Mouse (Mus musculus) limb, embryonic 12.5 days (tissue): Measurements from ENCODE around the gene Tedc1. TPM values are rescaled to one million over a fixed set of nuclear protein-coding genes. Genes with fewer than 3 reads are reported as not detected.

Experiments
- ATAC-seq: fragments of 200-750 bp; cut with Nextera tagmentation; 2 replicates; pipeline ENCODE4 v1.8.0; 2017; ENCODE audit warnings: low read depth, moderate TSS enrichment; ENCODE audit not compliant: insufficient number of reproducible peaks, insufficient read depth, low FRiP score, low TSS enrichment
- H3K27ac ChIP-seq: fragments of 300-500 bp; sonication (generic); 2 replicates; pipeline ENCODE4 v1.5.1; 2016; ENCODE audit warnings: mild to moderate bottlenecking, moderate library complexity
- H3K27me3 ChIP-seq: fragments of 300-500 bp; sonication (generic); 2 replicates; pipeline ENCODE4 v1.6.1; 2016; ENCODE audit warnings: mild to moderate bottlenecking, moderate library complexity
- H3K36me3 ChIP-seq: fragments of 300-500 bp; sonication (generic); 2 replicates; pipeline ENCODE4 v1.6.1; 2016; ENCODE audit warnings: mild to moderate bottlenecking, moderate library complexity
- H3K4me1 ChIP-seq: fragments of 300-500 bp; sonication (generic); replicated peaks from 2 replicates; pipeline ENCODE4 v1.6.1; 2016
- H3K4me2 ChIP-seq: fragments of 300-500 bp; sonication (generic); 2 replicates; pipeline ENCODE4 v1.6.1; 2016; ENCODE audit warnings: mild to moderate bottlenecking, moderate library complexity
- H3K4me3 ChIP-seq: fragments of 300-500 bp; sonication (generic); replicated peaks from 2 replicates; pipeline ENCODE4 v1.5.1; 2016; ENCODE audit warnings: mild to moderate bottlenecking
- H3K9ac ChIP-seq: fragments of 300-500 bp; sonication (generic); replicated peaks from 2 replicates; pipeline ENCODE4 v1.6.1; 2016; ENCODE audit warnings: mild to moderate bottlenecking, moderate library complexity
- H3K9me3 ChIP-seq: fragments of 300-500 bp; sonication (generic); 2 replicates; pipeline ENCODE4 v1.6.1; 2016; ENCODE audit warnings: mild to moderate bottlenecking, moderate library complexity
- WGBS: fragments of 180-500 bp; shearing (Covaris S2); methylation state at CpG from one replicate; pipeline ENCODE4 v1.1.7; 2016; 5-methylcytosine and 5-hydroxymethylcytosine counted together
- polyA plus RNA-seq: library from polyadenylated mRNA; unstranded; fragments of >200 nt; fragmentation: Nextera tagmentation; extraction: Ambion mirVana; gene quantifications from 2 replicates; pipeline ENCODE4 v1.2.1, GENCODE M21; 2016

The Tedc1 gene
- polyA plus RNA-seq, result 44.1 and 44.6 TPM in 2 replicates

DNA sequence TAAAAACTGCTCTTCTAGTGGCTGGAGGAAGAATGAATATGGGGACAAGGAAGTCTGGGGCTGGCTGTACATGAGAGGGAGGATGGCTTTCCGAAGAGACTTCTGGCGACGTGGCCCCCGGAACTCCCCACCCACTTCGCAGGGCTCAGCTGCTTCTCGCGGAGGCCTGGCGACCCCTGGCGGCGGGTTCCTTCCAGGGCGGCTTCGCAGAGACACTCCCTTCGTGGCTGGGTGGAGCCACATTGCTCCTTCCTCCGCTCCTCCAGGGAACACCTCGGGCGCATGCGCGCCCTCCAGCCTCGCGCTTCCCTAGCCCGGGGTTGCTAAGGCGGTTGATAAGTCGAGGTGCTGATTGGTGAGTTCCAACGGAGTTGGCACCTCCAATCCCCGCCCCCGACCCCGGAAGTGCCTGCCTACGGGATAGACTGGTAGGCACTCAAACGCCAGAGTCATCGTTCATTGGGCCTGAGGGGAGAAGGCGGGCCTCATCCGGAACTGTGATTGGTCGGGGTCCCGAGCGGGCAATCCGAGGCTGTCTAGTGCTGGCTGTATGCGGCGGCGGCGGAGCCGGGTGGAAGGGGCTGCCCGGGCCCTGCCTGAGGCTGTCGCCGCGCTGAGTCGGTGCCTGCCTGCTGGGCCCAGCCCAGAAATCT, at the start of gene Tedc1:
TSS of gene Tedc1 (plus strand) at position 535 of the 653 bp plus-strand sequence.
- Histone ChIP-seq H3K36me3 (peaks cover 17% of the 10 kb centered on the region), H3K27me3 (peaks cover 30% of the 10 kb centered on the region), H3K4me1 (peaks cover 29% of the 10 kb centered on the region), H3K27ac (peak within 1 kb of the TSS; percentile 70; the same call in 1 of the 2 replicates), H3K9me3 (no peaks in the 10 kb centered on the region), H3K9ac (peak within 1 kb of the TSS; percentile 60), H3K4me2 (peak within 1 kb of the TSS; percentile 83), H3K4me3 (peak within 1 kb of the TSS; percentile 63)
- ATAC-seq, result peak; percentile 97
- WGBS, result 0% methylated on average over 46 of the region's 46 CpGs

DNA sequence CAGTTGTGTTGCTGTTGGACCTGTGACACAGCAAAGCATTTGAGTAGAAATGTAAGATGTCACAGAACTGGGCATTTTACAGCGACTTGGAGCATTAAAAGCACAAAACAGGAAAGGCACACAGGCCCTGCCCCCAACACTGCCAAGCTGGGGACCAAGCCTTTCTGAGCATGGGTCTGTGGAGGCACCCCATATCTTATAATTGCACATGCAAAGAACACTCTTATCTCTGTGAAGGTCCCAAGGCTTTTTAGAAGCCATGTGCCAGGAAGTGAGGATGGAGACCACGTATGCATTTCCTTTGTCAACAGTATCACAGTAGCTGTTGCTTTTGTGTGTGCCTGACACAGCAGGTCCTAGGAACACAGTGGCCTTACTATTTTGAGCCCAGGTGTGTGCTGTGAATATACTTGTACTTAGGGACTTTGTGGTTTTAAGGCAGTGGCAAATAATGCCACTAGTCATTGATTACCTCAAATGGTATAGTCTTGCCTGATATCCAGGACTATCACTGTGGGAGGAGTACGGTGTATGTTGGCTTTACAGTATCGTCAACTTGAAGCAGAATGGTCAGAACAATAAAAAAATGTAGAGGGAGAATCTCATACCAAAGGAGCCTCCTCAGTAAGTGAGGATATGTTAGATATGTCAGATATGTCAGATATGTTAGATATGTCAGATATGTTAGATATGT, 48.6 kb upstream of the Tedc1 start:
- peaks cover 50% of the 10 kb centered on the region for H3K36me3 ChIP-seq
- peak overlapping the region; percentile 29; the same call in 1 of the 2 replicates for H3K27ac ChIP-seq
- no peaks in the 10 kb centered on the region for H3K27me3 ChIP-seq
- ATAC-seq, result no peak
- no peak overlapping the region for H3K4me3 ChIP-seq
- H3K9ac ChIP-seq, result no peak overlapping the region
- no peaks in the 10 kb centered on the region for H3K9me3 ChIP-seq
- 89% methylated on average over 4 of the region's 4 CpGs for WGBS
- H3K4me1 ChIP-seq, result peaks cover 16% of the 10 kb centered on the region
- H3K4me2 ChIP-seq, result no peak overlapping the region

DNA sequence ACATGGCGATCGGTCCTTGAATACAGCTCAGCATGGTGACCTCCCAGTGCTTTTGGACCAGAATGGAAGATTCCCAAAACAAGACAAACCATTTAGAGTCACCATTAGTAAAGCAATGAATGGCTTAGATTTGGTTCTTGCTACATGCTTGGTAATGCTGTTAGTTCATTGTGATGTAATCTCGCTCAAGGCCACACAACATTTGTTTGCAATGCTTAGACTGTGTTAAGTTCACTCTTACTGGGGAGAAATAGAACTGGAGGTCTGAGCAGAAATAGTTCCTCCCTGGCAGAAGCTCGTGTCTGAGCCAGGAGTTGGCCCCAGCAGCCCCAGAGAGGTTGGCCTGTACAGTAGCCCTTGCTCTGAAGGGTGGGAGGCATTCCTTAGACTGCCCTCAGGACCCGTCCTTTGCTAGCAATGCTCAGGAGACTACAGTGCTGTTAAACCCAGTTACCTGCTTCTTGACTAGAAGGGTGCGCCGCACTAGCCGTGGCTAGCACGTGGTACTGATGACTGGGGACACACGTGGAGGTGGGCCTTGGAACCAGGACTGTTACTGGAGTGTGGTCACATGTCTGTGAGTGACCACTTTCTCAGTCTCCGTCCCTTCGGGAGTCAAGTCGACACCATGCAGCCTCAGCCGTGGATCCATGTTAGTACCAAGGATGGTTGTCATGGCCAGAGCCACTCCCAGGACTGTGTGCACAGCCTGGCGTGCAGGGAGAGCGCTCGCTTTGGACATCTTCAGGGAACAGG, 47.5 kb upstream of the Tedc1 start:
- peaks cover 16% of the 10 kb centered on the region for H3K4me1 ChIP-seq
- H3K4me2 ChIP-seq, result no peak overlapping the region
- no peak overlapping the region for H3K4me3 ChIP-seq
- 86% methylated on average over 17 of the region's 17 CpGs for WGBS
- no peaks in the 10 kb centered on the region for H3K9me3 ChIP-seq
- H3K9ac ChIP-seq, result no peak overlapping the region
- H3K36me3 ChIP-seq, result peaks cover 52% of the 10 kb centered on the region
- 0 out of 2 replicates have a peak overlapping the region, but pooled peaks have one; percentile 50 for H3K27ac ChIP-seq
- no peak for ATAC-seq
- H3K27me3 ChIP-seq, result no peaks in the 10 kb centered on the region

DNA sequence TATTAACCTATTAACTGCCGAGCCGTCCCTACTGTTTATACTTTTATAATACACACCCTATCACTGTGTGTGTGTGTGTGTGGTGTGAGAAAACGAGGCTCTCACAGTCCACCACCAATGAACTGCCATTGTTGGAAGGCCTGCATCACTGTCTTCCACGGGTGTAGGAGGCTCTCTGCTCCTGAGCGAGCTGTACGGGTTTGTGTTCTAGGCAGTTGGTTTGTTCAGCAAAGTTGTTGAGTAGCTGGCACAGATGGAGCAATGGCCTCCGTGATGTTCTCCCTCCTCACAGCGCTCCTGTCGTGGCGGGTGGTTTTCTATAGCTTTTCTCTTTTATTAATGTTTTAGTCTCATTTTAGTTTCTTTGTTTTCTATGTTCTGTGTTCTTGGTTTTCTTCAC, 46.4 kb upstream of the Tedc1 start:
- Histone ChIP-seq H3K27me3 (no peaks in the 10 kb centered on the region), H3K4me2 (no peak overlapping the region), H3K9me3 (no peaks in the 10 kb centered on the region), H3K27ac (no peak overlapping the region), H3K4me3 (no peak overlapping the region), H3K4me1 (peaks cover 16% of the 10 kb centered on the region), H3K36me3 (peaks cover 52% of the 10 kb centered on the region), H3K9ac (no peak overlapping the region)
- no peak for ATAC-seq
- WGBS, result 88% methylated on average over 10 of the region's 10 CpGs

DNA sequence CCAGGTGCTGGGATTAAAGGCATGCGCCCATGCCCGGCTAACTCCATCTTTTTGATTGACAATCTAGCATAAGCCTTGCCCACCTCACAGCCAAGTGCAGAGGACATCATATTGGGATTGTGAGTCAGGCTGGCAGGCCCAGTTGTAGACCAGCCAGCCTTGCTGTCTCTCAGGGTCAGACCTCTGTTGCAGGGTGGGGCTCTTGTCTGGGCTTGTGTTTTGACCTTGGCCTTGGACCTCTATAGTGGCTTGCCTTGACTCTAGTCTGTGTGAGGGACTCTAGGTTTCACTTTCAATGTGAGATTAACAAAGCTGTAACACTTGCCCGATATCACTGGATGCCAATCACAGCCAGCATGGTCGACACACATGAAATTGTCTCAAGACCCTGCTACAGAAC, 42.1 kb upstream of the Tedc1 start:
- Histone ChIP-seq H3K9me3 (no peaks in the 10 kb centered on the region), H3K27ac (no peak overlapping the region), H3K36me3 (peaks cover 74% of the 10 kb centered on the region), H3K9ac (no peak overlapping the region), H3K4me2 (no peak overlapping the region), H3K27me3 (no peaks in the 10 kb centered on the region), H3K4me3 (no peak overlapping the region), H3K4me1 (peaks cover 6% of the 10 kb centered on the region)
- no peak for ATAC-seq
- 91% methylated on average over 4 of the region's 4 CpGs for WGBS

DNA sequence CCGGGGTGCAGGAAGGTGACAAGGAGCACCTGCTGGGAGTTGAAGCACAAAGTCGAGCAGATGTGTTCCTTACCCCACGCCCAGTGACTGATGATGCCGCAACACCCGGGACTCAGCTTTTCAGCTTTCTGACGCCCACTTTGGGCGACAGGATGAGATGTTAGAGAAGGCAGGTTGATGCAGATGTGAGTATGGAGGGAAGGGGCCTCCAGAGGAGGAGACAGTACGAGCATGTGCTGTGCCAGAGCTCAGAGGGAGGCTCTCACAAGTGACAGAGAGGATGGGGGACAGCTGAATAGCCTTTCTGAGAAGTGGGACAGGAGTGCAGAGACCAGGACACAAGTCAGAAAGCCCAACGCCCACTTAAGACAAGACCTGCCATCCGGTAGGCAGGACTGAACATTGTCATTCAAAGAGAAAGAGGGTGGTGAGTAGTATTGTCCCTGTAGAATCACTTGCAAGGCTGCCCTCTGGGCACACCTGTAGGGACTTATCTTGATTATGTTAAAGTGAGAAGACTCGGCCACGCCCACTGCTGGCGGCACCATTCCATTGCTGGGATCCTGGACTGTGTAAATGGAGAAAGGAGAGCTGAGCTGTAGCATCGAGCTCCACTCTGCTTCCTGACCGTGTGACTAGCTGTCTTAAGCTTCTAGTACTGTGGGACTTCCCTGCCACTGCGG, 41.2 kb upstream of the Tedc1 start:
- Histone ChIP-seq H3K27me3 (no peaks in the 10 kb centered on the region), H3K4me3 (no peak overlapping the region), H3K9me3 (no peaks in the 10 kb centered on the region), H3K4me1 (no peaks in the 10 kb centered on the region), H3K27ac (no peak overlapping the region), H3K9ac (no peak overlapping the region), H3K36me3 (peaks cover 76% of the 10 kb centered on the region), H3K4me2 (no peak overlapping the region)
- WGBS, result 85% methylated on average over 16 of the region's 16 CpGs
- ATAC-seq, result no peak

DNA sequence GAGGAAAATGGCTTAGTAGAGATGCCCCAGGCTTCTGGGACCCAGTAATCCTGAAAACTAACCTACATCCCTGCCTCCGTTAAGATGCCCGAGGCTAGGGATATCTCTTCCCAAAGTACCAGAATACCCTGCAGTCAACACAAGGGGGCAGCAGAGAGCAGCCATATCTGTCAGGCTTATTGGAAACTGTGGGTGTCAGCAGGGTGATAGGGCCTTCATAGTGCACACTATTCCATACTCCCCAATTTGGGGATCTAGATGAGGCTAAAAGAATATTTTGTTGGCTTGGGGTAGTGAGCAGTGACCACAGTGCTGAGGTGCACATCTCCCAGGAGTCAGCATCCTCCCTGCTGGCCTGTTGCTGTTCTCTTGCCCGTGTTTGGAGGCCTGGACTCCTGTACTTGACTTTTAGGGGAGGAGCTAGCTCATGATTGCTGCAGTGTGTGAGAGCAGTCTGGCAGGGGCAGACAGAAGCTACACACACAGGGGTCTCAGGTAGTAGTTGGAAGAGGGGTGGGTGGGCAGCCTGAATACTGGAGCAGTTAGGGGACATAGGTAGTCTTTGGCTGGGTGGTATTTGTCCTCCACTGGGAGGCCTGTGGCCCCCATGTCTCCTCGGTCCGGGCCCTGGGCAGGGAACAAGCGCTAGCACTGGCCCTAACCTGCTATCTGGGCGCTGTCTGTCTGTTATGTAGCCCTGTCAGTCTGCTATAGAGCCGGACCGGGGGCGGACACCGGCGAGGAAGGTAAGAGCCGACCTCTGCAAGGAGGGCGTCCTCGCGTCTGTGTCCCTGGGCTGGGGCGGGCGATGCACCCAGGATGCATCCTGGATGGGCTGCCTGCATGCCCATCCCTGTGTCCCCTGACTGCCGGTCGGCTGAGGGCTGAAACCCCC, 36.5 kb upstream of the Tedc1 start:
- H3K27me3 ChIP-seq, result no peaks in the 10 kb centered on the region
- H3K36me3 ChIP-seq, result peaks cover 95% of the 10 kb centered on the region
- no peak overlapping the region for H3K4me2 ChIP-seq
- 84% methylated on average over 20 of the region's 20 CpGs for WGBS
- ATAC-seq, result peak; percentile 48
- no peak overlapping the region for H3K9ac ChIP-seq
- no peak overlapping the region for H3K4me3 ChIP-seq
- no peak overlapping the region for H3K27ac ChIP-seq
- no peaks in the 10 kb centered on the region for H3K9me3 ChIP-seq
- H3K4me1 ChIP-seq, result no peaks in the 10 kb centered on the region

DNA sequence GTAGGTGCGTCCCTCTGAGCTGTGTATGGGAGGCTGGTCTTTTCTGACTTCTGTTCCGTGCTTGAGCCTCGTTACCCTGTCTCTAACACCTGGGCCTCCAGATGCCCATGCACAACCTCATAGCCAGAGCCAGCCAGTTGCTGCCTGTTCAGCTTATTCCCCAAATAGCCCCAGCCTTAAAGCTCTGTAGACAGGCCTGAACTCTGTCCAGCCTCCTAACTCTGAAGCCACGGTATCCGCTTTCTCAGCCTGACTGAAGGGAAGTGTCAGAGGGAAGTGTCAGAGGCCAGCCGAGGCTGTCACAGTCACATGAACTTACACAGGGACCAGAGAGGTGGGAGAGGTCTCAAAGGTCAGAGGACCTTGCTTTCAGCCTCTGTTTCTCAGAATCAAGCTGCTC, 31.5 kb upstream of the Tedc1 start:
- Histone ChIP-seq H3K27ac (no peak overlapping the region), H3K27me3 (no peaks in the 10 kb centered on the region), H3K4me3 (no peak overlapping the region), H3K36me3 (peaks cover 100% of the 10 kb centered on the region), H3K4me1 (no peaks in the 10 kb centered on the region), H3K4me2 (no peak overlapping the region), H3K9me3 (no peaks in the 10 kb centered on the region), H3K9ac (no peak overlapping the region)
- no peak for ATAC-seq
- 79% methylated on average over 6 of the region's 6 CpGs for WGBS

DNA sequence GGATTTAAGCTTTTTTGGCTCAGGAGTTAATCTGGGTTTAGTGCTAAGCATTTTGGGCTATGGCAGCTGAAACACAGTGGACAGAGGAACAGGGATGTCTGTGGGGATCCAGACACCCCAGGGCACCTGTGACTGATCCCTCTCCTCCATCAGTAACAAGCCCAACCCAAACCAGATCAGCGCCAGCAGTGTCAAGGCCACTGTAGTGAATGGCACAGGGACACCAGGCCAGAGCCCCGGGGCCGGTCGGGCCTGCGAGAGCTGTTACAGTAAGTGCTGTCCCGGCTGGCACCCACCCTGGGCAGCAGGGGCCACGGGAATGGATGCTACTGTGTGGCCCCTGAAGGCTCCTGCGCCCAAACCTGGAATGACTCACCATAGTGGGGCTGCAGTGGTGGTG, 25.5 kb upstream of the Tedc1 start:
- Histone ChIP-seq H3K9me3 (no peaks in the 10 kb centered on the region), H3K4me2 (no peak overlapping the region), H3K27ac (no peak overlapping the region), H3K4me3 (no peak overlapping the region), H3K36me3 (peaks cover 100% of the 10 kb centered on the region), H3K27me3 (no peaks in the 10 kb centered on the region), H3K9ac (no peak overlapping the region), H3K4me1 (no peaks in the 10 kb centered on the region)
- ATAC-seq, result no peak
- WGBS, result 95% methylated on average over 8 of the region's 8 CpGs

DNA sequence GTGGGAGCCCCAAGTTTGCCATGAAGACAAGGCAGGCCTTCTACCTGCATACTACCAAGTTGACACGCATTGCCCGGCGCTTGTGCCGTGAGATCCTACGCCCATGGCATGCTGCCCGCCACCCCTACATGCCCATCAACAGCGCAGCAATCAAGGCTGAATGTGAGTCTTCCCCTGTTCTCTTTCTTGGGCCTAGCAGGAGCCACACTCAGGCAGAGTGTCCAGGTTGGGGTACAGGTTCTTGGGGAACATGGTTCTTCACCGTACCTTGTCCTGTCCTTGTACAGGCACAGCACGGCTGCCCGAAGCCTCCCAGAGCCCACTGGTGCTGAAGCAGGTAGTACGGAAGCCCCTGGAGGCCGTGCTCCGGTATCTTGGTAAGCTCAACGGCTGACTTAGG, 24.6 kb upstream of the Tedc1 start:
- H3K9ac ChIP-seq, result no peak overlapping the region
- H3K9me3 ChIP-seq, result no peaks in the 10 kb centered on the region
- no peaks in the 10 kb centered on the region for H3K4me1 ChIP-seq
- no peaks in the 10 kb centered on the region for H3K27me3 ChIP-seq
- ATAC-seq, result no peak
- H3K27ac ChIP-seq, result no peak overlapping the region
- peaks cover 100% of the 10 kb centered on the region for H3K36me3 ChIP-seq
- H3K4me2 ChIP-seq, result no peak overlapping the region
- WGBS, result 97% methylated on average over 14 of the region's 14 CpGs
- no peak overlapping the region for H3K4me3 ChIP-seq
